ENCODE assay signal across 8 mouse cellular contexts in genomic region chr1:78820176-78820575, GRCm38 (mm10). TPM values are rescaled to one million over a fixed set of nuclear protein-coding genes. Genes with fewer than 3 reads are reported as not detected.
DNase-seq lines count a peak whose midpoint lies in the region; ATAC-seq lines count a peak whose summit lies in the region.

No protein-coding gene starts in this region.

- ATAC-seq in limb, embryonic 12.5 days (ENCODE audit: insufficient number of reproducible peaks, insufficient read depth, low FRiP score, low TSS enrichment, low read depth): no peak
- no peak for ATAC-seq in intestine, embryonic 15.5 days
- no peak for ATAC-seq in stomach, embryonic 16.5 days (ENCODE audit: insufficient read depth, low FRiP score)

- WGBS in limb, embryonic 12.5 days: 33% methylated on average over 8 of the region's 8 CpGs
- 65% methylated on average over 8 of the region's 8 CpGs for WGBS in limb, embryonic 10.5 days
- 50% methylated on average over 8 of the region's 8 CpGs for WGBS in intestine, embryonic 15.5 days
- WGBS in stomach, embryonic 16.5 days: 46% methylated on average over 8 of the region's 8 CpGs

- peak overlapping the region; percentile 22 for H3K4me2 ChIP-seq in limb, embryonic 12.5 days
- no peak overlapping the region for H3K4me2 ChIP-seq in intestine, embryonic 15.5 days (replicated peaks)
- H3K4me2 ChIP-seq in stomach, embryonic 16.5 days (ENCODE audit: low read depth, low read length): peak overlapping the region; percentile 36

- peak overlapping the region; percentile 53 for H3K27ac ChIP-seq in limb, embryonic 12.5 days
- no peak overlapping the region for H3K27ac ChIP-seq in limb, embryonic 10.5 days
- H3K27ac ChIP-seq in intestine, embryonic 15.5 days: peak overlapping the region; percentile 60; the same call in 1 of the 2 replicates
- H3K27ac ChIP-seq in stomach, embryonic 16.5 days (ENCODE audit: low read length): peak overlapping the region; percentile 88

- H3K9me3 ChIP-seq in limb, embryonic 12.5 days: no peaks in the 10 kb centered on the region
- no peaks in the 10 kb centered on the region for H3K9me3 ChIP-seq in limb, embryonic 10.5 days (replicated peaks)
- no peaks in the 10 kb centered on the region for H3K9me3 ChIP-seq in intestine, embryonic 15.5 days
- H3K9me3 ChIP-seq in stomach, embryonic 16.5 days (replicated peaks; ENCODE audit: control insufficient read depth, low read length): no peaks in the 10 kb centered on the region

- no peaks in the 10 kb centered on the region for H3K36me3 ChIP-seq in limb, embryonic 12.5 days
- H3K36me3 ChIP-seq in limb, embryonic 10.5 days: no peaks in the 10 kb centered on the region
- no peaks in the 10 kb centered on the region for H3K36me3 ChIP-seq in intestine, embryonic 15.5 days
- H3K36me3 ChIP-seq in stomach, embryonic 16.5 days (ENCODE audit: control insufficient read depth, insufficient read depth, low read length): no peaks in the 10 kb centered on the region

- no peak overlapping the region for H3K4me3 ChIP-seq in limb, embryonic 12.5 days (replicated peaks)
- no peak overlapping the region for H3K4me3 ChIP-seq in limb, embryonic 10.5 days
- no peak overlapping the region for H3K4me3 ChIP-seq in intestine, embryonic 15.5 days (replicated peaks)
- no peak overlapping the region for H3K4me3 ChIP-seq in stomach, embryonic 16.5 days (replicated peaks; ENCODE audit: low read length)

- H3K4me1 ChIP-seq in limb, embryonic 12.5 days (replicated peaks): peaks cover 52% of the 10 kb centered on the region
- peaks cover 56% of the 10 kb centered on the region for H3K4me1 ChIP-seq in limb, embryonic 10.5 days
- H3K4me1 ChIP-seq in intestine, embryonic 15.5 days (replicated peaks): peaks cover 30% of the 10 kb centered on the region
- H3K4me1 ChIP-seq in stomach, embryonic 16.5 days (ENCODE audit: control insufficient read depth, insufficient read depth, low read length): peaks cover 36% of the 10 kb centered on the region

- H3K27me3 ChIP-seq in limb, embryonic 12.5 days: peaks cover 4% of the 10 kb centered on the region; the same call in 1 of the 2 replicates
- no peaks in the 10 kb centered on the region; the same call in 1 of the 2 replicates for H3K27me3 ChIP-seq in limb, embryonic 10.5 days (ENCODE audit: low read depth, poor library complexity, severe bottlenecking)
- no peaks in the 10 kb centered on the region for H3K27me3 ChIP-seq in intestine, embryonic 15.5 days (replicated peaks)
- H3K27me3 ChIP-seq in stomach, embryonic 16.5 days (ENCODE audit: control insufficient read depth, insufficient read depth, low read length): no peaks in the 10 kb centered on the region

- no peak overlapping the region for H3K9ac ChIP-seq in limb, embryonic 12.5 days (replicated peaks)
- no peak overlapping the region for H3K9ac ChIP-seq in intestine, embryonic 15.5 days
- no peak overlapping the region for H3K9ac ChIP-seq in stomach, embryonic 16.5 days (ENCODE audit: low read length)

- intact Hi-C loops in gastrocnemius, postnatal 36 days (cut with DNase I): no loop called here

- no peak for DNase-seq in limb, embryonic 10.5 days (ENCODE audit: low spot score)
- peak; percentile 38 to 44 for DNase-seq in gastrocnemius, postnatal 36 days
- no peak for DNase-seq in frontal cortex, postnatal 14 days (ENCODE audit: low spot score in 2 of 2)
- DNase-seq in B cell, adult 2 months: no peak
- DNase-seq in spleen, postnatal 36 days (ENCODE audit: low spot score in 2 of 2): no peak

RNA-seq across cellular contexts. Expression of gene Kcne4, which starts 3.6 kb away (rescaled TPM):
- polyA plus RNA-seq in limb, embryonic 12.5 days (2016; fragmentation: Nextera tagmentation; extraction: Ambion mirVana): 2.6 and 5.1 TPM in 2 replicates
- 0.16 and 0.90 TPM in 2 replicates for polyA plus RNA-seq in limb, embryonic 10.5 days (2016; fragmentation: Nextera tagmentation; extraction: Ambion mirVana)
- under 1 TPM; 0.30 to 0.84 TPM for total RNA-seq in gastrocnemius, postnatal 36 days (2021)
- 5.7 and 6.3 TPM in 2 replicates for polyA plus RNA-seq in intestine, embryonic 15.5 days (2015; fragmentation: Nextera tagmentation; extraction: Ambion mirVana)
- 11.5 and 13.7 TPM in 2 replicates for polyA plus RNA-seq in stomach, embryonic 16.5 days (2015; fragmentation: Nextera tagmentation; extraction: Ambion mirVana)

Comparison
In these comparisons a context has a peak if more than half of its experiments do, and no peak if none do; other contexts are left out.
1. DNase-seq: peak in gastrocnemius, postnatal 36 days (2 of 2); none in limb, embryonic 10.5 days (single experiment), frontal cortex, postnatal 14 days (0 of 2), B cell, adult 2 months (0 of 2) and spleen, postnatal 36 days (0 of 2).